Mouse (Mus musculus) heart, embryonic 14.5 days (tissue): ENCODE measurements at regions not wholly inside any gene's neighbourhood (a gene's known extent, or its start where the extent isn't known, plus 50 kb on each side); places are given as distances from the start of the nearest gene placed in this dataset.
A peak's percentile ranks its signal among the peaks of the same experiment; 100 is the strongest.

Experiments used
- ATAC-seq: fragments of 200-750 bp; cut with Nextera tagmentation; 2 replicates; pipeline ENCODE4 v1.8.0; 2017; ENCODE audit warnings: low read depth, moderate TSS enrichment; ENCODE audit not compliant: insufficient number of reproducible peaks, insufficient read depth, low FRiP score
- H3K27ac ChIP-seq, 2 experiments: fragments of 200-500 bp in 1 of 2; fragments of 300-500 bp in 1 of 2; sonication (generic) in 1 of 2; replicated peaks in 1 of 2; 2 replicates each; pipeline ENCODE4 v1.5.1; 2012 to 2014; ENCODE audit warnings: low read depth in 2 of 2, low read length in 2 of 2, control low read depth in 1 of 2, mild to moderate bottlenecking in 1 of 2, mixed read lengths in 1 of 2; ENCODE audit not compliant: control insufficient read depth in 1 of 2, insufficient read depth in 1 of 2
- H3K27me3 ChIP-seq: fragments of 300-500 bp; sonication (generic); 2 replicates; pipeline ENCODE4 v1.6.1; 2014; ENCODE audit warnings: mild to moderate bottlenecking, low read length, control low read depth; ENCODE audit not compliant: control insufficient read depth, insufficient read depth
- H3K36me3 ChIP-seq: fragments of 300-500 bp; sonication (generic); 2 replicates; pipeline ENCODE4 v1.6.1; 2014; ENCODE audit warnings: mild to moderate bottlenecking, control low read depth, low read length, mixed read lengths; ENCODE audit not compliant: control insufficient read depth, insufficient read depth
- H3K4me1 ChIP-seq, 2 experiments: fragments of 200-500 bp in 1 of 2; fragments of 300-500 bp in 1 of 2; sonication (generic) in 1 of 2; 2 replicates each; pipeline ENCODE4 v1.6.1; 2012 to 2014; ENCODE audit warnings: low read length in 2 of 2, control low read depth in 1 of 2, mixed read lengths in 1 of 2; ENCODE audit not compliant: control insufficient read depth in 2 of 2, insufficient read depth in 2 of 2
- H3K4me2 ChIP-seq: fragments of 300-500 bp; sonication (generic); 2 replicates; pipeline ENCODE4 v1.6.1; 2014; ENCODE audit warnings: mild to moderate bottlenecking, low read length
- H3K4me3 ChIP-seq, 2 experiments: fragments of 200-500 bp in 1 of 2; fragments of 300-500 bp in 1 of 2; sonication (generic) in 1 of 2; 2 replicates each; pipeline ENCODE4 v1.5.1; 2012 to 2014; ENCODE audit warnings: low read length in 2 of 2, mild to moderate bottlenecking in 2 of 2, control low read depth in 1 of 2, low read depth in 1 of 2, moderate library complexity in 1 of 2; ENCODE audit not compliant: control insufficient read depth in 1 of 2, insufficient read depth in 1 of 2
- H3K9ac ChIP-seq: fragments of 300-500 bp; sonication (generic); 2 replicates; pipeline ENCODE4 v1.6.1; 2014; ENCODE audit warnings: mild to moderate bottlenecking, low read length
- H3K9me3 ChIP-seq: fragments of 300-500 bp; sonication (generic); 2 replicates; pipeline ENCODE4 v1.6.1; 2016; ENCODE audit warnings: low read length, control low read depth; ENCODE audit not compliant: control insufficient read depth
- WGBS: fragments of 180-500 bp; shearing (Covaris S2); extraction: QIAGEN DNeasy Blood & Tissue Kit; methylation state at CpG from one replicate; pipeline ENCODE4 v1.1.7; 2014; 5-methylcytosine and 5-hydroxymethylcytosine counted together

DNA sequence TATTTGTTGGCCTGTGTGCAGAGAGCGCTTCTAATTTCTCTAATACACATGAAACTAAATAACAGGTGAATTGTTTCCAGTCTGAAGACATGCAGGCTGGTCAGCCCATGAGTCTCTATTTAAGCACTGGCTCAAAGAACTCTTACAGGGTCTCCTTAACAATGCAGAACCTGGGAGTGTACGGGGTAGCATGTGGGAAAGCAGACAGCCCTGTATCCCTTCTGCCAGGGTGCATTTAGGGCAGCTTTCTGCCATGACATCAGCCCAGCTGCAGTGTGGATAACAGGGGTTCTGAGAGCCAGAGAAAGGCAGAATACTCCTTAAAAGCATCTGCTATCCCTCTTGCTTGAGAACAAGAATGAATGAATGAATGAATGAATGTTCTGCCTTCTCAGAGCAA lies 164.7 kb downstream of the Grb14 start:
- Histone ChIP-seq H3K9me3 (no peaks in the 10 kb centered on the region), H3K4me1 (no peaks in the 10 kb centered on the region), H3K4me3 (no peak overlapping the region), H3K36me3 (no peaks in the 10 kb centered on the region), H3K27me3 (no peaks in the 10 kb centered on the region), H3K9ac (no peak overlapping the region), H3K27ac (no peak overlapping the region), H3K4me2 (no peak overlapping the region)
- 78% methylated on average over 2 of the region's 2 CpGs for whole genome bisulfite sequencing
- ATAC-seq: no peak

DNA sequence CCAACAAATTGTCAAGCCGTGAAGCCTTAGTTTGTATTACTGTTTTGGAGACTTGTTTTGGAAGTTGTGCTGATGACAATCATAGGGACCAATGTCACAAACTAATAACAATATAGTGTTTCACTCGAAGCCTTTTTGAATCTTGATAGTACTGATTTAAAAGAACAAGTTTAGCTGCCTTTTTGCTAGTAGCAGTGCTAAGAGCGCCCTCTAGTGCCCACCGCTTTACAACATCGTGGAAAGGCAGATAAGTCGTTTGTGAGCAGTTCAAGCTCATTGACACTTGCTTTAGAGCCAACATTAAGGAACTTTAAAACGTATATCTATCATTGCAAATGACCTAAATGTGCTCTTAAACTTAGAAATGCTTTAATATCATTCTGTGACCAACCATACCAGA lies 170.9 kb downstream of the Grb14 start:
- Histone ChIP-seq H3K27ac (no peak overlapping the region), H3K4me3 (no peak overlapping the region), H3K9me3 (no peaks in the 10 kb centered on the region), H3K4me1 (peaks cover 0 to 5% of the 10 kb centered on the region in 2 experiments; a peak in 1 of 4 replicates), H3K27me3 (no peaks in the 10 kb centered on the region), H3K9ac (no peak overlapping the region), H3K36me3 (no peaks in the 10 kb centered on the region), H3K4me2 (peak overlapping the region; percentile 38; the same call in 1 of the 2 replicates)
- whole genome bisulfite sequencing: 18% methylated on average over 7 of the region's 7 CpGs
- ATAC-seq: no peak

DNA sequence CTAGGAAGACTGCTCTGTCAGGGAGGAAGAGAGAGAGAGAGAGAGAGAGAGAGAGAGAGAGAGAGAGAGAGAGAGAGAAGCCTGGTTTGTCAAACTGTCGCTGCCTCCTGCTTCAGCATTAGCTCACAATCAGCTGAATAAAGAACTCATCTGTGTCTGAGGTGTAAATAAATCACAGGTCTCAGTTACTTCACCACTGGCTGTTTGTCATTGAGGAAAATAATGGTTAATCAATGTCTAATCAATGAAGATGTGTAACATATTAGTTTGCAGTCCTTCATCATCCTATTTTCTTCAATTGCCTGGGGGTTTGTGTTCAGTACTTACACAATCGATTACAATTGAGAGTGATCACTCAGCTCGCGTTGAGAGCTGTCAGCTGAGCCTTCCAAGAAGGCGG lies 171.9 kb downstream of the Grb14 start:
- Histone ChIP-seq H3K27me3 (no peaks in the 10 kb centered on the region), H3K4me3 (no peak overlapping the region), H3K4me1 (peaks cover 0 to 9% of the 10 kb centered on the region in 2 experiments; a peak in 1 of 4 replicates), H3K4me2 (no peak overlapping the region), H3K9ac (no peak overlapping the region), H3K36me3 (no peaks in the 10 kb centered on the region), H3K27ac (no peak overlapping the region), H3K9me3 (no peaks in the 10 kb centered on the region)
- 57% methylated on average over 5 of the region's 5 CpGs for WGBS
- no peak for ATAC-seq

DNA sequence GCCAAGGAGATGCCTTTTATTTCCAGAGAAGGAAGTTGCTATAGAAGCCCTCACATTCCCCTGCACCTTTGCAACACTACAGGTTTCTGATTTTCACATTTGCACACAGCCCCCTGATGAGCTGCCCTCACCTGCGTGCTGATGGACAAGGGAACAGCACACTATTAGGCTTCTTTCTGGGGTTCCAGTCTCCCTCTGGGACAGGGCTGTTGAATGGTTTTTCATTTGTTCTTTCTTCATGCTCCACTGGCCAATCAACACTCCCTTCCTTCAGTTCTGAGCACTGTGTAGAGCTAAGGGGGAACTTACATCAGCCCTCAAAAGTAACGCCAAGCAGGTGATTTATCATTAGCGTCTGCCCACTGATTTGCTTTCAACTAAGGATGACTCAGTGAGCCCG lies 173.7 kb downstream of the Grb14 start:
- Histone ChIP-seq H3K36me3 (no peaks in the 10 kb centered on the region), H3K9ac (no peak overlapping the region), H3K4me3 (no peak overlapping the region), H3K9me3 (no peaks in the 10 kb centered on the region), H3K4me2 (no peak overlapping the region), H3K27me3 (no peaks in the 10 kb centered on the region), H3K4me1 (peaks cover 0 to 9% of the 10 kb centered on the region in 2 experiments; a peak in 1 of 4 replicates), H3K27ac (no peak overlapping the region)
- ATAC-seq: no peak
- WGBS: 75% methylated on average over 4 of the region's 4 CpGs

DNA sequence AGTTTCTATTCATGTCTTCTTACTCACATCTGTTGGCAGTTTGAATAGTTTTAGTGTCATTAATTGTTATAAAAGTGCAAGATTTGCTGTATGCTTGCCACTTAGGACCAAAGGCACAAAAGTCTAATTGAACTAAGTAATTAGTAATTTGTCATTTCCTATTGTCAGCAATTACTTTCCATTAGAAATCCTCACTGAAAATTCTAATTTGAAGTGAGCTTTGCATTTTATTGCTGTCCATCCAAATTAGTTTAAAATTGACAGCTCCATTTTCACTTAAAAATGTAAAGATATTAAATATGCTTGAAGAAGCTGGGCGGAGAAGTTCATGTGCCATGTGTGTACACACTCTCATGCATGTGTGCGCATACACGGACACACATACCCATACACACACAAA lies 174.1 kb downstream of the Grb14 start:
- Histone ChIP-seq H3K9me3 (no peaks in the 10 kb centered on the region), H3K4me2 (no peak overlapping the region), H3K27me3 (no peaks in the 10 kb centered on the region), H3K4me3 (no peak overlapping the region), H3K4me1 (peaks cover 0 to 9% of the 10 kb centered on the region in 2 experiments; a peak in 1 of 4 replicates), H3K27ac (no peak overlapping the region), H3K36me3 (no peaks in the 10 kb centered on the region), H3K9ac (no peak overlapping the region)
- ATAC-seq: no peak
- 93% methylated on average over 3 of the region's 3 CpGs for WGBS

DNA sequence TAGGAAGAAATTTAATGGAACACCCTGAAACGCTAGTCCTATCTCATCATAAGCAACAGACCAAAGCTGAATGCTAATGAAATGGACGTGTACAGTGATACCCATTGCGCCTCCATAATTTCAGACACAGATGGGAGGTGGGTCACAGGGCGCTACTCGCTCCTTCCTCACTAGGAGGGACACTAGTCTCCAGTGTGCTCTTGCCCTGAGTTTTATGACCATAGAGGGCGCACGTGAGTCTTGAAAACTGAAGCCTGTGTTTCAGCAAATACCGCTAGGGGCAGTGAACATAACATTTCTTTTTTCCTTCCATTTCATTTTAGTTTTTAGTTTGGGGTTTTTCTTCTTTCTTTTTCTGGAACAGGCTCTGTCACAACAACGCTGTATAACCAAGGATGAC lies 200.3 kb downstream of the Grb14 start:
- Histone ChIP-seq H3K4me3 (no peak overlapping the region), H3K36me3 (no peaks in the 10 kb centered on the region), H3K4me1 (no peaks in the 10 kb centered on the region), H3K4me2 (no peak overlapping the region), H3K9me3 (no peaks in the 10 kb centered on the region), H3K27ac (no peak overlapping the region), H3K27me3 (no peaks in the 10 kb centered on the region), H3K9ac (no peak overlapping the region)
- ATAC-seq: no peak
- 83% methylated on average over 9 of the region's 9 CpGs for WGBS

DNA sequence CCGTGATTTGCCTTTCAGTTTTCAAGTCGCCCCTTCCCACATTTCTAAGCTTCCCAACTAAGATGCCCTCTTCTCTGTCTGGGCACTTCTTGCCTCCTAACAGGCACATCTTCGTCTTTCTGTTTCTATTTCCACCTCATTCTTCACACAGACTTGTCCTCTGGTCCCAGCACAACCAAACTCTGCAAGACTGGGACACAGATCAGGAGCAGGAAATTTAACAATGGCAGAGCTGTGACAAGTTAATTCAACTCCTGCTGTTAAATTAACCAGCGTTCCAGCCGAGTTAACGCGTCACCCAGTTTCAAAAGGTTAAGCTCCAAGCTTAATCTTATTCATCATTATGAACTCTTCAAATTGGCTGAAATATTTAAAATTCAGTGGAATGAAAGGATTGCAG lies 200.9 kb downstream of the Grb14 start:
- Histone ChIP-seq H3K27ac (no peak overlapping the region), H3K36me3 (no peaks in the 10 kb centered on the region), H3K4me3 (no peak overlapping the region), H3K9me3 (no peaks in the 10 kb centered on the region), H3K27me3 (no peaks in the 10 kb centered on the region), H3K4me2 (no peak overlapping the region), H3K4me1 (no peaks in the 10 kb centered on the region), H3K9ac (no peak overlapping the region)
- ATAC-seq: no peak
- 70% methylated on average over 7 of the region's 7 CpGs for WGBS

DNA sequence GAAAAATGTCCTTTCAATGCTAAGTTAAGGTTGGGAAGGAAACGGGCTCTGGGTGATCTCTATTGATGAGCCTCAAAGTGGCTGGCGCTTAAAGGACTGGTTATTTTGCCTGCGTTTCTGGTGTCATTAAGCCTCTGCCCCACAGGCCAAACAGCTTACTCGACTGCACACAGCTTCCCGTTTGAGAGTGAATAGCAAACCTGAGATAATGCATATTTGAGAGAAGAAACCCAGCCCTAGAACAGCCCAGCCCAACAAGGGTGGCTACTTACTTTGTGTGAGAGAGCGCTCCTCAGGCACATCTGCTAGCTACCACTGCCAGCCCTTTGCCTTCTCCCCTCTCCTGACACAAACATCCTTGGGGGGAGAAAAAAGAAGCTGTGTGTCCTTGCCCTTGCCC lies 201.7 kb downstream of the Grb14 start:
- Histone ChIP-seq H3K4me2 (no peak overlapping the region), H3K9ac (no peak overlapping the region), H3K4me3 (no peak overlapping the region), H3K27me3 (no peaks in the 10 kb centered on the region), H3K9me3 (no peaks in the 10 kb centered on the region), H3K27ac (no peak overlapping the region), H3K4me1 (no peaks in the 10 kb centered on the region), H3K36me3 (no peaks in the 10 kb centered on the region)
- WGBS: 62% methylated on average over 6 of the region's 6 CpGs
- no peak for ATAC-seq
